Mouse (Mus musculus) left cerebral cortex, adult 2 months (tissue): Measurements from ENCODE around the gene Hspa12b. TPM values are rescaled to one million over a fixed set of nuclear protein-coding genes. Genes with fewer than 3 reads are reported as not detected.
A peak's percentile ranks its signal among the peaks of the same experiment; 100 is the strongest.

Source experiments
- DNase-seq, 2 experiments: peaks; one replicate each; pipeline ENCODE4 v3.0.0; 2021 to 2022; ENCODE audit warnings: low spot score in 2 of 2, mixed read lengths in 1 of 2; ENCODE audit errors: extremely low spot score in 1 of 2
- H3K27ac ChIP-seq: fragments of 200-600 bp; 2 replicates; pipeline ENCODE4 v1.8.1; 2022
- H3K4me3 ChIP-seq: fragments of 200-600 bp; 2 replicates; pipeline ENCODE4 v1.8.1; 2022
- CTCF ChIP-seq: fragments of 200-600 bp; IDR thresholded peaks from 2 replicates; pipeline ENCODE4 v1.8.1; 2022; ENCODE audit warnings: antibody characterized with exemption, mild to moderate bottlenecking, moderate library complexity
- intact Hi-C: fragments of 180-260 bp; cut with DNase I; formaldehyde crosslinking; loops from one replicate; pipeline ENCODE4 v1.15.1; 2025
- total RNA-seq, 2 experiments: library from RNA; stranded (reverse); gene quantifications; 2 replicates each; pipeline ENCODE4 v1.2.3; 2021

The Hspa12b gene
- total RNA-seq, 2 experiments from 2014 or later, result 10.1 to 12.8 TPM

DNA sequence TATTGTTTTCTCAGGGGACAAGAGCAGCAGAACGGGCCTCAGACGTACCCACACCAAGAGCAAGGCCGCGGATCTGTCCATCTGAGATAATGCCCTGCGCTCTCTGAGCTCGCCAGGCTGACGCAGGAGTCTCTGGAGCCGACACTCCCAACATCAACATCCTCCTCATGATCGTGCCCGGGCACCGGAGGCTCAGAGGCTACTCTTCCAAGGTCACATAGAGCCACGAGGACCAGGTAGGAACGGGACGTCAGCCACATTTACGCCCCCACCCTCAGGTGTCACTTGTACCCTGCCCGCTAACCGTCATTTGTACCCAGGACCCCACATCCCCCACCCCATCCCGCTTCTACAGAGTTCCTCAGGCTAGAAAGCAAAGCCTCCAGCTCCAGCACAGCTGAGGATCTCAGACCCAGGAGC is 32.4 kb downstream of the Hspa12b start:
- peak in 1 of 2 experiments; percentile 35 for DNase-seq
- TF ChIP-seq CTCF, result no peak
- intact Hi-C loops, result no loop called here
- Histone ChIP-seq H3K4me3 (peak overlapping the region; percentile 72), H3K27ac (peak overlapping the region; percentile 78)

GRCm38 (mm10) chr2:131159938-131160581 is 33.0 kb downstream of the Hspa12b start, which contains the start of gene 1700037H04Rik:
Gene 1700037H04Rik, minus strand, starts transcription at chr2:131160081.
- DNase-seq, result peak; percentile 92 to 95
- TF ChIP-seq CTCF, result no peak
- Histone ChIP-seq H3K4me3 (peak within 1 kb of the TSS; percentile 72), H3K27ac (peak within 1 kb of the TSS; percentile 90)
- intact Hi-C loops, result loop anchor here (1.0 to 5.0 kb wide), 4 partner anchors 65 to 118 kb away; partner anchors contain the start of genes Gfra4 and Pank2

DNA sequence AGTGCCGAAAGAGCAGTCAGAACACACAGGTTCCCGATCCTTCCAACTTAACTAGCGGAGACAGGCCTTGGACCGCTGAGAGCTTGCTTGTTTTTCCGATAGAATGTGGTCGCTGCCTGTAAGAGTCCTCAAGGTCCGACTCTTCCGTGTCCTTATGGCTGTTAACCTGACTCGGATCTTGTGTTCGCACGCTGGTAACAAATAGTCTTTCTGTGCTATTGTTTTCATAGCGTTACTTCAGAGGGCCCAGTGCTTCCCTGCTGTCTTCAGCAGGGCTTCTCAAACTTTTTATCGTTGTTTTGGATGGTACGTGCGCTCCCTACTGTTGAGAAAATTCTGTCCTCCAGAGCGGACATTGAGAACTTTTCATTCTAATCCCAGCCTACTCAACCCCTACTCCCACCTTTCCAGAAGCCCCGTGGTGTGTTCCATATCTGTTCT is 33.6 kb downstream of the Hspa12b start:
- intact Hi-C loops, result loop anchor here (1.0 to 5.0 kb wide), 4 partner anchors 65 to 118 kb away; partner anchors contain the start of genes Gfra4 and Pank2
- peak overlapping the region; percentile 72 for H3K4me3 ChIP-seq
- DNase-seq, result peak in 1 of 2 experiments; percentile 25
- H3K27ac ChIP-seq, result peak overlapping the region; percentile 90
- TF ChIP-seq CTCF, result peak; percentile 48

- no peak for TF ChIP-seq CTCF
- Histone ChIP-seq H3K4me3 (no peak overlapping the region), H3K27ac (no peak overlapping the region)
- no peak for DNase-seq
- intact Hi-C loops, result loop anchor here (5.0 kb wide), 3 partner anchors 98 to 122 kb away; partner anchors contain the start of genes Gfra4 and Pank2
Measured at GRCm38 (mm10) chr2:131163924-131164323, 36.8 kb downstream of the Hspa12b start.

DNA sequence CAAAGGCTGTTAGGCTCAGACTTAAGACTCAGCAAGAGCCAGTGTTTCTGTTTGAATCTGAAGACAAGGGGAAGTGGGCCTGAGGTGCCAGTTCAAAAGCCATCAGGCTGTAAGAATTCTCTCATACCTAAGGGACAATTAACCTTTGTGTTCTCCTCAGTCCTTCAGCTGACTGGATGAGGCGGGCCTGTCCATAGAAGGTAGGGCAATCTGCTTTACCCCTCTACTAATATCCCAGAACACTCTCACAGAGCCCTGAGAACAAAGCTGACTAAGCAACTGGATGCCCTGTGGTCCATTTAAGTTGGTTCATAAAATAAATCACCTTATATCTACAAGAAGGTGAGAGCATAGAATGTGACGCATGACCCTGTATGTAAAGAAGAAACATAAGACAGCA is 39.1 kb downstream of the Hspa12b start:
- DNase-seq, result no peak
- no peak for TF ChIP-seq CTCF
- intact Hi-C loops, result no loop called here
- Histone ChIP-seq H3K4me3 (no peak overlapping the region), H3K27ac (no peak overlapping the region)

GRCm38 (mm10) chr2:131167984-131168383 is 40.9 kb downstream of the Hspa12b start:
- H3K27ac ChIP-seq, result no peak overlapping the region
- H3K4me3 ChIP-seq, result no peak overlapping the region
- DNase-seq, result no peak
- intact Hi-C loops, result no loop called here
- TF ChIP-seq CTCF, result no peak

- Histone ChIP-seq H3K4me3 (no peak overlapping the region), H3K27ac (no peak overlapping the region)
- no peak for TF ChIP-seq CTCF
- intact Hi-C loops, result no loop called here
- DNase-seq, result no peak
Measured at GRCm38 (mm10) chr2:131168914-131169313, 41.8 kb downstream of the Hspa12b start.

DNA sequence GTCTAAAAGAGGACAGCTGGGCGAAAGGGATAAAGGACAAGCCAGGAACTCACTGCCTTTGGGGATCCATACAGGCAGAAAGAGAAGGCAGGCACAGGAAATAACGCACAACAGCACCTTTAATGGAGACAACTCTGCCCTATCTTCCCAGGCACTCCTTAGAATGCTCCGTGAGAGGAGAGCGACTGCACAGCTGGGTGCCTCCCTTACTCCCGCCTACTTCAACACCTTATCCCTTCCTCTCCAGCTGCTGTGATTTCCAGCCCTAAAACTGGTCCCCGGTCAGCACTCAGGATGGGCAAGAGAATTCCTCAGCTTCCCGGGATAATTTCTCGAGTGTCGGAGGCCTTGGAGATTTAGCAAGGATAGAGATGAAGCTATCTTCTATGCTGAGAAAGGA is 43.9 kb downstream of the Hspa12b start:
- no peak for TF ChIP-seq CTCF
- intact Hi-C loops, result no loop called here
- Histone ChIP-seq H3K4me3 (peak overlapping the region; percentile 32), H3K27ac (peak overlapping the region; percentile 61)
- DNase-seq, result no peak

DNA sequence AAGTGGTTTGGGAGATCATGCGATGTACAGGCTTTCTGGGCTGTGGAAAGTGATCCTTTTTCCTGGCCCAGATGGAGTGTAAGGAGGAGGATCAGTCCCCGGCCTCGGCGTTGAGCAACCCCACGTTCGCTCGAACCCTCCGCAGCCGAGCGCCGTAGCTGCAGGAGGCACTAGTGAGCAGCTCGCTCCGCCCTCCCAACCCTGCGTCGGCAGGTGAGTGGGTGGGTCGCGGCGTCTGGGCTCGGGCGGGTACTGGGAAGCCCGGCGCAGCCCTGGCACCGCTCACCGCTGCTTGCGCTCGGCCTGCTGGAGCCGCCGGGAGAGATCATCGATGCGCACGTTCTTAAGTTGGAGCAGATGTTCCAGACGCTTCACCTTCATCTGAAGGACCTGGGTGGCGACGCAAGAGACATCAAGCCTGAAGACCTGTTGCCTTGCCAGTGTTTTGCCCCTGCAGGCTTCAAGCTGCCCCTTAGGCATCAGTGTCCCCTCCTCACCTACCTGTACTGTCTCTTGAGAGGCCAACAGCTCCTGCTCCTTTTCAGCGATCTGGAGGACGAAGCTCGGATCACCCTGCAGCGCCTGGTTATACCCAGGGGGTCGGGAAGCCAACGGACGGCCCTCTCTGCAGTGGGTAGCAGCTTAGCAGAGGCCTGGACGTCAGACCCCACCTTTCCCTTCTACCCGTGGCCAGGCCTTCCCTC is 44.5 kb downstream of the Hspa12b start:
- peak; percentile 78 to 79 for DNase-seq
- Histone ChIP-seq H3K4me3 (peak overlapping the region; percentile 32), H3K27ac (peak overlapping the region; percentile 61)
- intact Hi-C loops, result no loop called here
- peak; percentile 43 for TF ChIP-seq CTCF

GRCm38 (mm10) chr2:131172322-131172721 is 45.2 kb downstream of the Hspa12b start:
- H3K27ac ChIP-seq, result no peak overlapping the region
- no peak for DNase-seq
- H3K4me3 ChIP-seq, result no peak overlapping the region
- intact Hi-C loops, result no loop called here
- TF ChIP-seq CTCF, result no peak

GRCm38 (mm10) chr2:131174700-131175099 is 47.6 kb downstream of the Hspa12b start:
- intact Hi-C loops, result loop anchor here (5.0 kb wide), 1 partner anchor 38 kb away; no protein-coding TSS in a partner anchor
- H3K27ac ChIP-seq, result peak overlapping the region; percentile 63; the same call in 1 of the 2 replicates
- peak; percentile 49 to 54 for DNase-seq
- no peak for TF ChIP-seq CTCF
- H3K4me3 ChIP-seq, result peak overlapping the region; percentile 64

GRCm38 (mm10) chr2:131175286-131175944 is 48.3 kb downstream of the Hspa12b start:
- no peak for DNase-seq
- intact Hi-C loops, result loop anchor here (5.0 kb wide), 1 partner anchor 37 kb away; no protein-coding TSS in a partner anchor
- no peak for TF ChIP-seq CTCF
- H3K27ac ChIP-seq, result no peak overlapping the region
- no peak overlapping the region for H3K4me3 ChIP-seq
